Mouse (Mus musculus) liver, embryonic 14.5 days (tissue): ENCODE data around the gene 1700034J05Rik.

Experiments used
- CTCF ChIP-seq: IDR thresholded peaks from 2 replicates; pipeline ENCODE4 v1.5.1; 2016; ENCODE audit warnings: antibody characterized with exemption, low read depth, control low read depth
- EP300 ChIP-seq: IDR thresholded peaks from 2 replicates; pipeline ENCODE4 v1.6.1; 2016; ENCODE audit warnings: antibody characterized with exemption, low read depth

GRCm38 (mm10) chr6:146994236-146994635 lies 40.0 kb upstream of the 1700034J05Rik start:
- TF ChIP-seq EP300 = no peak
- TF ChIP-seq CTCF = peak; percentile 52
